Mouse (Mus musculus) layer of hippocampus, postnatal 14 days (tissue): ENCODE results near the gene Shisa8. TPM values are rescaled to one million over a fixed set of nuclear protein-coding genes. Genes with fewer than 3 reads are reported as not detected.

Experiments used
- DNase-seq, 2 experiments: peaks; one replicate each; pipeline ENCODE4 v3.0.0; 2021 to 2022; ENCODE audit warnings: low spot score in 2 of 2, mixed read lengths in 1 of 2
- total RNA-seq, 2 experiments: library from RNA; stranded (reverse); gene quantifications; 2 replicates each; pipeline ENCODE4 v1.2.3; 2021

Gene Shisa8
- total RNA-seq, 2 experiments from 2014 or later: 2.5 to 3.1 TPM

DNA sequence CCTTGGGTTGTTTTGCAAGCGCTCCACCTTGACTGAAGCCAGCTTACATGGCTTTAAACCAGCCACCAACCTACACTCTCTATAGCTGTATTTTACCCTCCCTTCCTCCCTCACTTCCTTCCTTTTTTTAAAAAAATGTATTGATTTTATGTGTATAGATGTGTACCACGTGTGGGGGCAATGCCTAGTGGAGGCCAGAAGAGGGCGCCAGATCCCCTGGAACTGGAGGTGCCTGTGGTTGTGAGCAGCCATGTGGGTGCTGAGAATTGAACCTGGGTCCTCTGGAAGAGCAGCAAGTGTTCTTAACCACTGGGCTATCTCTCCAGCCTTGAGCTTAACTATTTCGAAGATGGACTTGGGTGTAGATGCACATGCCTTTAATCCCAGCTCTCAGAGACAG, 30.3 kb downstream of the Shisa8 start:
- DNase-seq: no peak

DNA sequence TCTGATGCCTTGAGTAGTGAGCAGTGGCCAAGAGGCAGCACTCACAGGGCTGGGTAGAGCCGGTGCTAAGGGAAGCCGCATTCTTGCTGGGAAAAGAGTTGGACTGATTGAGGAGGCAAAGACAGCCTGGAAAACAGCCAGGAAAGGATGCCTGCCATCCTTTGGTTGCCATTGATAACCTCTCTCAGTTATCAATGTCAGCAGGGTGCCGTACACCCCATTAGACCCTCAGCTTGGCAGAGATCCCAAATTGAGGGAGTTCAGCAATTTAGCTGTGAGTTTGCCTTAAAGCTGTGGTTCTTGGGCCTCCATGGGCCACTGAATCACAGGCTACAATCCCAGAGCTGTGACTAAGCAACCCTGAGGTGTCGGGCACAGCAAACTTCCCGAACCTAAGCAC, 31.5 kb downstream of the Shisa8 start:
- DNase-seq: no peak

DNA sequence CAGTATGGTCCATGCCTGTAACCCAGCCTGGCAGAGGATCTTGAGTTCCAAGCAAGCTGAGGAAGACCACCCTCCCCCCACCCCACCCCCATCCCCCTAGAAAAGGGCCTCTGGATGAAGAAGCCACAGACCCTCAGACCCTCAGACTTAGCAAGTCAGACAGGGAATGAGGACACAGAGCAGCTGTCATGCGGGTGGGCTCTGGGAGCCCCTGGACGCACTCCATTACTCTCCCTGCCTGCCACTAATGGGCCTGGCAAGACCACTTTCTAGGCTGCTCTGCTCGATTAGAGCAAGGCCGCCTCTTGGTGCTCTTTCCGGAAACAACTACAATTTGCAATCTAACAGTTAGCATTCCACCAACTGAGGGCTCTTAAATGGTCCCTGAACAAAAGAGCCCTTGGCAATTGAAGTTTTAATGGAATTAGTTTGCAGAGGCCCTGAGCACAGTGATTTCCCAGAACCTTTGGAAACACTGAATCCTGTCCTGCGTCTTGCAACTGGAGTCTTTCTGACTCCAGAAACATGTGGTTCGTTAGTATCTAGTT, 34.8 kb downstream of the Shisa8 start:
- no peak for DNase-seq

DNA sequence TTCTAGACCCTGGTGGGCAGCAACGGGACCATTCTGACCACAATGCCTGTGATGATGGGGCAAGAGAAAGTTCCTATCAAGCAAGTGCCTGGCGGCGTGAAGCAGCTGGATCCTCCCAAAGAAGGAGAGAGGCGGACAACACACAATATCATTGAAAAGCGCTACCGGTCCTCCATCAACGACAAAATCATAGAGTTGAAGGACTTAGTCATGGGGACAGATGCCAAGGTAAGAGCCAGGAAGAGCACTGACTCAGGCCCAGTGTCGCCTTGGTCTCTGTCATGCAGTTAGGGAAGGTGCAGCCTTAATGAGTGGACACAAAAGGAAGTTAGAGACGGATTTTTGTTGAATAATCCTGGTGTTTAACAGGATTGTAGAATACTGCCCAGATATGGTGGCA, 37.5 kb downstream of the Shisa8 start:
- no peak for DNase-seq

DNA sequence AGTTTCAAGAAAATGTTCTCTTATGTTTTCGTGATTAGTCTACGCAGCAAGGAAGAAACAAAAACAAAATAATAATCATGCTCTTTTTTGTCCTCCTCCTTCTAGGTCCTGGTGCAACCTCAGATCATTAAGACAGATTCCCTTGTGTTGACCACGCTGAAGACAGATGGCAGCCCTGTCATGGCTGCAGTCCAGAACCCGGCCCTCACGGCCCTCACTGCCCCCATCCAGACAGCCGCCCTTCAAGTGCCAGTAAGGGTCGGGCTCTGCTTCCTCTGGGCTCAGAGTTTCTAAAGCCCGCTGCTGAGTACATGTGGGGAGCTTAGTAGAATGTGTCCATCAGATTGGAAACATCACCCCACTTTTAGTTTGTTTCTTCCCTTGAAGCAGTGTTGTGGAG, 40.0 kb downstream of the Shisa8 start:
- DNase-seq: no peak

DNA sequence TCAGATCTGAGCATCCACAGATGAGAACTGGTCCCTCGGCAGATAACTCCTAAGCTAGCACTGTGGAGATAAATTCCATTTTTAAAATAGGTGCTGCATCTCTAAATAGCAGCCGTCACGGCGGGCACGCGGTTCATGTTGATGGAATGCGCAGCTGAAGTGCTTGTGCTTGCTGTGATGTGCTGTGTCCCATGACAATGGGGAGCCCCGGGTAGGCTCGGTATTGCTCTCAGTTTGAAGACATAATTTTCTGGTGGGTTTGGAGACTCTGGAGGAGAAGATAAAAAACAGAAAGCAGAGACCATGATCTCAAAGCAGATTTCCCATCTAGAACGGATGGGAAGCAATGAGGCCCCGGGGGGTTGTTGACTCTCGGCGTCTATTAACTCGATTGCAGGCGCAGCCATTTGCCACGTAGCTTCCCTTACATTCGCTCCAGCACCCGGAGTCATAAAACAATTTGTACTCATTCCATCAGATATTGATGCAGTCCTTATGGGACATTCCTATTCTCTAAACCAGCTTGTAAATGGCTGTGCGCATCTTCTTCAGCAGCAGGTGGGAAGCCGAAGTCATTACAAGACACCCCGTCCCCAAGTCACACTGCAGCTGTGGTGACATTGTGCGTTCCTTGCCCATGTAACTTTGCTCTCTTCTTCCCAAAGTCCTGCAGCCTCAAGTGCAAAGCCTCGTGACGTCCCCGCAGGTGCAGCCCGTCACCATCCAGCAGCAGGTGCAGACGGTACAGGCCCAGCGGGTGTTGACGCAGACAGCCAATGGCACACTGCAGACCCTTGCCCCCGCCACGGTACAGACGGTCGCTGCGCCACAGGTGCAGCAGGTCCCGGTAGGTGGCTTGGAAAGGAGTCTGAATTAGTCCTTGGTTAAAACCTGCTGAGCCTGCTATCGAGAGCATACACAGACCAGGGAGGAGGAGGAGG, 41.9 kb downstream of the Shisa8 start:
- no peak for DNase-seq

DNA sequence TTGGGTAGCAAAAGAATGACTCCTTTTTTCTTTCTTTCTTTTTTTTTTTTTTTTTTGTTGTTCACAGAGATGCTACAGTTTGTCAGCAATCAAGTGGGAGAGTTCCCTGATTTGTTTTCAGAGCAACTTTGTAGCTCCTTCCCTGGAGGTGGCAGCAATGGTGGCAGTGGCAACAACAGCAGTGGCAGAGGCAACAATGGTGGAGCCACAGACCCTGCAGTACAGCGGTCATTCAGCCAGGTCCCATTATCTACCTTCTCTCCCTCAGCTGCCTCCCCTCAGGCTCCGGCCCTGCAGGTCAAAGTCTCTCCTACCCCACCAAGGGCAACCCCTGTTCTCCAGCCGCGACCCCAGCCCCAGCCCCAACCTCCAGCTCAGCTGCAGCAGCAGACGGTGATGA, 42.9 kb downstream of the Shisa8 start:
- DNase-seq: no peak

DNA sequence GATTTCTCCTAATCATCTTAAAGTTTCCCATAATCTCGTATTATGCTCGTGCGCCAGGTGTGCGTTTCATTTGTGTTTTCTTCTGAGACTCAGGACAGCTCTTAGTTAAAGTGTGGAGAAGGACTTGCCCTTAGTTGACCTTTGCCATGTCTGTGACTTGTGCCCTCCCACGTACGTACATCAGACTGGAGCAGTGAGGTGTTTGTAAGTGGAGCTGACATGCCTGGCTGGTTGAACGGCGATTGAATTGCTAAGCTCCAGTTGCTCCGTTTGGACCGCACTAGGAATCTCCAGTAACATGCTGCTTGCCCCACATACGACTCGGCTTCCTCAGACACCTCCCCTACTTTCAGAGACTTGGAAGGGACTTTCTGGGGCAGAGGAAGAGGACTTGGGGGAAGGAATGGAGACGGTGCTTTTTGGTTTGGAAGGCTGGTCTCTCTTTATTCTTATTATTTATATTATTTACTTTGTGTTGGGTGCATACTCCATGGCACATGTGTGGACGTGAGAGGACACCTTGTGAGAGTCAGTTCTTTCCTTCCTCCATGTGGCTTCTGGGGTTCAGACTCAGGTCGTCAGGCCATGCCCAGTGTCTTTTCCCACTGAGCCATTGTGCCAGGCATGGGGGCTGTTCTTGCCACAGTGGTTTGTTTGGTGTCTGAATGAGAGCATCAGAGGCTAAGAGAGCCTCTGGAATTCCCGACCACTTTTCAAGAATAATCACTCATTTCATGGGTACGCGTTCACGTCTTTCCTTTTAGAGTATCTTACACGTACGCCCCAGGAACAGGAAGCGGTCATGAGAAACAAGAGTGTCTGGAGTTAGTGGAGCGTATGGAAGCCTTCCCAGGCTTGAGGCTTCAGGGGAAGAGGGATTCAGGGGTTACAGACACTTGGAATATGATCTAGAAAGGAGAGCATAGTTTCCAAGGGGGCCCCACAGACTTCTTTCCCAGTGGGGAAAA, 45.1 kb downstream of the Shisa8 start:
- DNase-seq: no peak

DNA sequence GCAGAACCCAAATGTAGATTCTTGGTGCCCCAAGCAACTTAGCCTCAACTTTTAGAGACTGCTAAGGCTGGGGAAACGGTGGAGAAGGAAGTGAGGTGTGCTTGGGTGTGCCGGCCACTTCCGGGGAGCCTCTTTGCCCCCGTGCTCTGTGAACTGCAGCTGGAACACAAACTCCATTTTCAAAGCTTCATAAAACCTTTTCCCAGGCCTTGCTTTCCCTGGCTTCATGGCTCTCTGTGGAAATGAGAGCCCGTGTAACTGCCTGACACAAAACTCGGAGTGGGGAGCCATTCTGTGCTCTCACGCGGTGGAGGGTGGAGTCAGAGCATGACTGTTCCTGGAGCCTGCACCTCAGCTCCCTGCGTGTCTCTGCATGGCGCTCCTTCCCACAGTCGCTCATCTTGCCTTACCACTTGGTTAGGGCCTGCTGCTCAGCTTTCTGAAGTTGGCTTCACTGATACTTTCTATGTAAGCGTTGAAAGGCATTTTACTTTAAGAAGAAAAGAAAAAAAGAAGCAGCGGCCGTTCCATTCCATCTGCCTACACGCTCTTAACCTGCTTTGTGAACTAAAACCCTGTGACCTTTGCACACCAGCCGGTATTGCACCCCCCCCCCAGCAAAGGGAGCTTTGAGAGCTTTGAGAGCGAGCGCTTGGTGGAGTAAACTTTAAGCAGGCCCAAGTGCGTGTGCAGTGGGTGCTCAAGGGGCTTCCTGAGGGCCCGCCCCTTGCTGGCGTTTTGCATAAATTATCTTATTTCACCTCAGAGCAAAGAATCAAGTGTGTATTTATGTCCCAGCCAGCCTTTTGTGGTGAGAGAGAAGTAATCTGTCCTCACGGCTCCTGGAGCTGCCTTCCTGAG, 46.1 kb downstream of the Shisa8 start:
- DNase-seq: no peak

DNA sequence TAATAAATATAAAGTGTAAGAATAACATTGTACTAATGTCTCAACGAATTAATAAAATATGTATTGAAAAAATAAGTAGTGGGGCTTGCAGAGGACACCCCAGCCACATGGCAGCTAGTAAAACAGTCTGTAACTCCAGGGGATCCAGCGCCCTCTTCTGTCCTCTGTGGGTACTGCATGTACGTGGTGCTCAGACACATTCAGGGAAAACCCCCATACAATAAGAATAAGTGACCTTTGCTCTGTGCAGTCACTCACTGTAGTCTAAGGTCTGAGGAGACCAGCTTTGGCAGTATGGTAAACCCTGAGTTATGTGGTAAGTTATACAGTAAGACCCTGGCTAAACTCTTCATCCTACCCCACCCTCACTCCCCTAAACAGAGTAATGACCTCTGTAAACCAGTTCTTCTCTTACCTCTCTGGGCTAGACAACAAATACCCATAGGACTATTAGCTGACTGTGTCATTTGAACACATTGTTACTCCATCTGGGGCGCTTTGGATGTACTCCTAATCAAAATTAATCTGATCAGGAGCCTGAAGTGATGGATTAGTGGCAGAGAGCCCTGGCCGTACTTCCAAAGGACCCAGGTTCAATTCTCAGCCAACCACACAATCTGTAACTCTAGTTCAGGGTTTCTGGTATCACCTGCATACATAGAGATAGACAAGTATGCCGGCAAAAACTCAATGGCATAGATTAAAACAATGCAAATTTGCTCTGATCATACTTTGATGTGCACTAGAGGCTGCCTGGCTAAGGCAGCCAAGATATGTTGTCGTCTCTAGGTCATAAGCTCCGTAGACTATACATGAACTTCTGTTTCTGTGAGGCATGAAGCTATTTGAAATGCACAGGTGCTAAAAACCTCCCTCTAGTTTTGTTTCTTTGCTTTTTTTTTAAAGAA, 47.0 kb downstream of the Shisa8 start:
- peak; percentile 79 to 85 for DNase-seq

DNA sequence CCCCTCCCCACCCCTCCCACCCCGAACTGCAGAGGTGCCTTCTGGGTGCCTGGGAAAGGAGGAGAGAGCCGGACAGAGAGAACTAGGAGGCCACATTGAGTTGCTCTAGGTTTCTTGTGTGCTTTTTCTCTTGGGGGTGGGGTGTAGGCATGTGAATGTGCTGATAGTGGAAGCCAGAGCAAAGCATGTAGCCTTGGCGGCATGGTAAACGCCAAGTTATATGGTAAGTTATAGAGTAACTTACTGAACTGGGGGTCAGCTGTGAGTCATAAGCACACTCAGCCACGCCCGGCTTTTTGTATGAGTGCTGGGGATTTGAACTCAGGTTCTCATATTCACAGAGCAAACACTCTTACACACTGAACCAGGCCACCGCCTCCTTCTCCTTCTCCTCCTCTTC, 48.1 kb downstream of the Shisa8 start:
- no peak for DNase-seq

DNA sequence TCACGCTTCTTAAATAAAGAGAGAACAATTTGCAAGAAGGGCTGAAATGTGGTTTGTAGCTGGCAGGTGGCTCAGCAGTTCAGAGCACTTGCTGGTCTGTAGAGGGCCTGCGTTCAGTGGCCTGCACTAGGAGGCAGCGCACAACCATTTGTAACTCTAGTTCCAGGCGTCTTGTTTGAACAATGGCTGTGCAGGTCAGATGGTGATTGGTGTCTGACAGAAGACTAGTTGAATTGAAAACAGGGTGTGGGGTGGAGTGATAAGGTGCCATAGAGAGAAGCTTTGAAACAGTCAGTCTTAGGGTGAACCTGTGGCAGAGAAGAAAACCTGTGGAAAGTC, 48.6 kb downstream of the Shisa8 start:
- DNase-seq: no peak

DNA sequence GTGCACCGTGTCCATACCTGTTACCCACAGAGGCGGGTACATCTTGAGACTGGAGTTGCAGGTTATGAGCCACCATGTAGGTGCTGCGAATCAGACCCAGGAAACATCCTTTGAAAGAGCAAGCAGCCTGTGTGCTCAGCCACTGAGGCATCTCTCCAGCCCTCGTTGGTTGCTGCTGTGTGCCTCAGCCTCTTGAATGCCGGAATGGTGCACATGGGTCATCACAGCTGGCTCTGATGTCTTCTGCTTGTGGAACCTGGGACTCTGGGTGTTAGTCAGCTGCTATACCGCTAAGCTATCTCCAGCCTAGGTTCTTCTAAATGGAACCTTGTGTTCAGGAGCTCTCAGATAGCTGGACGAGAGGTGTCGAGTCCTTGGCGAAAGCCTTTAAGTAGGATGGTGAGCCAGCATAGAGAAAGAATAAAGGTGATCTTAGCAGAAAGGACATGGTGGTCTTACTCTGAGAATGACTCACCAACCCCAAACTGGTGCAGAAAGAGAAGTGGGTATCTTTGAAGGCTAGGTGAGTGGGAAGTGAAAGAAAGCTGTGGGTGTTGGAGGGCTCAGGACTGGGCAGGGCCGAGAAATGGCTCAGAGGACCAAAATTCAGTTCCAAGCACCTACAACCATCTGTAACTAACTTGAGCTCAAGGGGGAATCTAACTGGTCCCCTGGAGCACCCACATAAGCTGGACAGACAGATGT, 49.1 kb downstream of the Shisa8 start:
- DNase-seq: no peak

DNA sequence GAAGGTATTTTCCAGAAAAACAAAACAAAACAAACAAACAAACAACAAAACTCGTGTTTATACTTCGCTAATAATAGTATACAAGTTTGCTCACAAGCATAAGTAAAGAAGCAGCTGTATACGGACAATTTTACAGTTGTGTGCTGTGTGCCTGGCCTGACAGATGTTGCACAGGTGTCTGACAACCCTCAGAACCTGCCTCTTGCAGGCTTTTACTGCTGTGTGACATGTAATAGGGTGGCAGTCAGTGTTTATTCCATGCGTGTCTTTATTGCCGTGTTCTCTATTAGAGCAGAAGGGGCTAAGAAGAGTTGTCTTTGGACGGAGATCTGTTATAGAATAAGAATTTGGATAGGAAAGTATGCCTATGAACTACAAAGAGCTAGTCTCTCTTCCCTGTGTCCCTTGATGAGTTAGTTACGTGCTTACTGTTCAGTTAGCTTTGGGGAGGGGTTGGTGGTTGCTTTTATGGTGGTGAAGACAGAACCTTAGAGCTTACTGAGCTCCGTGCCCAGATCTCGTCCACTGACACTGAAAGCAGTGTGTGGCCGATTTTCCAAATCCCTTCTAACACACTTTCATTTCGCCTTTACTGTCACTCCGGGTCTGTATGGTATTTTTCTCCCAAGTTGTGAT, 50.5 kb downstream of the Shisa8 start:
- no peak for DNase-seq

DNA sequence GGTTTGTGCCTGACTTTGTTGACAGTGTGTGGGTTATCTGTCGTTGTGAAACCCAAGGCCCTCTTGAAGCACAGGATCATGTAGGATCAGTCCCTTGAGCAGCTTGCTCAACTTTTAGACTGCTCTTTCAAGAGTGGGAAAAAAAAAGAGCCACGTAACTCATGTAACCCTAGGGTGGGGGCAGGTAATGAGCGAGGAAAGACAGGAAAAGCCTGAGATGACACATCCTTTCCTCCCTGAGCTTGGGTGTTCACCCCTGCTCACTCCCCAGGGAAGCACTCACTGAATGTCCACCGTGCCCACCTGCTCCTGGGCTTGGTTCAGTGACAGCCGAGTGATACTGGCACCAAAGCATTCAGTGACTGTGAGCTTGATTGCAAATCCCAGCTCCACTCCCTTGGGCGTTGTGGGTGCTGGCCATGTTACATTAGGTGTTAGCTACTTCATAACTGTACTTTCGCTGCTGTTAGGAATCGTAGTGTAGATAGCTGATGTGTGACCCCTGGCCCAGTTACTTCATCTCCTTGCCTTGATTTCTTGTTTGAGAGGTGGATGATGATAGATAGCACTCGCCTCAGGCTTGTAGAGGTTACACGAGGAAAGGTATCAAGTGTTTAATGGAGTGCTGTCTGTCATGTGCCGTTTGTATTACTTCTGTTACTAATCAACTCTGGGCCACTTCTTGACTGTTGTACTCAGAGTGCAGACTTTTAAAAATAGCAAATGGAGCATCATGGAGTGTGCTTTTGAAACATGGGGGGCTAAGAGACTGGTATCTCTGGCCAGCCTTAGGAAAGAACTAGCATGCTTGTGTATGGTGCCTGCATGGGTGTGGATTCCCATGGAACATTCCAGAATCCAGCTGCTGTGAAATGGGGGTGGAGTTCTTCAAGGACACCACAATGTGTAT, 51.6 kb downstream of the Shisa8 start:
- DNase-seq: no peak

DNA sequence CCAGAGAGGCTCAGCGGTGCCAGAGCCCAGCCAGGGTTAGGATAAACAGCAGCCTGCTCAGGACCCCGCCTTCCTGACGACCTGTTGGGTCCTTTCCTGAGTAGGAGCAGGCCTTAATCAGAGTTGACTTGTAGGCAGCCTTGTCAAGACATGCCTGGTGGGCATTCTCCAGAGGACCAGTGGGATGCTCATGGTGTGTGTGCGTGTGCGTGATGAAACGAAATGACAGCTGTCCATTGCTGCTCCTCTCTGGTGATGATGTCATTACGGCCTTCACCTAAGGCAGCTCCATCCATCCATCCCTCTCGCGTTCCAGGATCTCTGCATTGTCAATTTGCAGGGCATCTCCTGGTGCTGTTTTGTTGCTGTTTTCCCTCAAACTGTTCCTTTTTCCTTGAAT, 53.1 kb downstream of the Shisa8 start:
- no peak for DNase-seq

DNA sequence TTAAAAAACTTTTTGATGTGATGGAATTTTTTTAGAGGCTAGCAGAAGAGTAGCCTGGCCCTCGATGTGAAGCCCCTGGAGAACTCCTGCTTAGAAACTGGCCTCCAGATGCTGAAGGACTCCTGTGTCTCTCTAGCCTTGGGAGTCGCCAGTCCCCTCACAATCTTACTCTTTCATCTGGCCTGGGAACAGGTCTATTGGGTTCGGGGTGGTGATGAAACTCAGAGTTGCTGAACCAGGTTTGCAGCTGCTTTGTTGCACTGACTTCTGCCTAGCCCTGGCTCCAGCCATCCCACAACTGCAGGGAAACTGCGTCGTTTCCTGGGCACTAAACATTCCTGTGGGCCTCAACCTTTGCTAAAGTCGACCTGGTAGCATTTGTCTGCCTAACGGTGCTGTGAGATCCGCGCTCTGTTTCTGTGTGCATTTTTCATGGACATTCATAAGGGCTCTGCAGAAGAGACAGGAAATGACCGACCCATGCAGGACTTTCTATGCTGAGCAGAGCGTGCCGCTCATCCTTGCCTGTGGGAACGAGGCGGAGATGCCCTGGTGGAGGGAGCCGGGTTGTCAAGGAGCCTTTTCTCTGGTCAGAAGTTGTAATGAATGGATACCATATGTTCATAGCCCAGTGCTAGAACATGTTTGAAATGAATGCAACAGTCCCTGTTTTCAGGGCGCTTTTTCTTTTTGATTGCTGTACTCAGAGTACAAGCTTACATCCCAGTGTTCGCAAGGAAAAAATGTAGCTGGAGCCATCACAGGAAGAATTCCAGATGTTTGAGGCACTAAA, 54.2 kb downstream of the Shisa8 start:
- DNase-seq: no peak
